Mouse (Mus musculus) C2C12 (cell line): ENCODE results near the gene Pcf11.

Source experiments
- CEBPB ChIP-seq: IDR thresholded peaks from one replicate; pipeline ENCODE4 v1.6.1; 2011; ENCODE audit warnings: low read depth, mild to moderate bottlenecking, control low read depth, moderate library complexity
- CTCF ChIP-seq: IDR thresholded peaks from one replicate; pipeline ENCODE4 v1.5.1; 2011; ENCODE audit not compliant: control insufficient read depth, insufficient read depth, insufficient read length
- FOSL1 ChIP-seq: IDR thresholded peaks from one replicate; pipeline ENCODE4 v1.8.0; 2011; ENCODE audit warnings: mild to moderate bottlenecking, low read length; ENCODE audit not compliant: poor library complexity, insufficient read depth, severe bottlenecking
- MAX ChIP-seq: IDR thresholded peaks from one replicate; pipeline ENCODE4 v1.6.1; 2011; ENCODE audit warnings: mild to moderate bottlenecking, control low read depth
- MYOD1 ChIP-seq: IDR thresholded peaks from one replicate; pipeline ENCODE4 v1.6.1; 2011; ENCODE audit warnings: low read depth; ENCODE audit not compliant: control insufficient read depth, insufficient read length
- MYOG ChIP-seq: IDR thresholded peaks from one replicate; pipeline ENCODE4 v1.6.1; 2011; ENCODE audit not compliant: control insufficient read depth, insufficient read length; ENCODE audit errors: extremely low read depth
- USF1 ChIP-seq: IDR thresholded peaks from one replicate; pipeline ENCODE4 v1.6.1; 2011; ENCODE audit warnings: low read depth, mild to moderate bottlenecking, control low read depth, moderate library complexity

DNA sequence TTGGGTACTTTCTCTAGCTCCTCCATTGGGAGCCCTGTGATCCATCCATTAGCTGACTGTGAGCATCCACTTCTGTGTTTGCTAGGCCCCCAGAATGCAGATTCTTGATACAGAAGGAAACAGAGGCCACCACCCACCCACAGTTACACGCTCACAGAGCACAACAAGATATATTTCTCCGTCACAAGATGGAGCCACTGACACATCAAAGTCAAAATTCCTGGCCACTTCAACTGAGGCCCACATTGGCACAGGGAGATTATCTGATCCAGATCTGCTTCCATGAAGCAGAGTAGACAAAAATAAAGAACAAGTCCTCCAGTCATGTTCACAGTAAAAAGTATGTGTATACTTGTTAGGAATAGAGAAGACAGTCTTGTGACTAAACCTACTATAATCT, 39.6 kb downstream of the Pcf11 start:
- TF ChIP-seq CTCF (no peak), FOSL1 (no peak), MAX (no peak), USF1 (no peak), CEBPB (no peak), MYOG (no peak), MYOD1 (no peak)
